9 mouse cellular contexts compared by ENCODE assay signal in genomic region chr2:84648369-84648768, GRCm38 (mm10). TPM values are rescaled to one million over a fixed set of nuclear protein-coding genes. Genes with fewer than 3 reads are reported as not detected.
DNase-seq lines count a peak whose midpoint lies in the region; ATAC-seq and TF ChIP-seq lines count a peak whose summit lies in the region.
"Had no signal": no experiment of that assay in that cellular context is flagged by ENCODE, and none has a peak within 500 bp of the region (broad histone marks: within the 10 kb centered on the region; RNA-seq: fewer than 3 reads in every experiment).

No protein-coding gene starts in this region.

- H3K4me2 ChIP-seq in embryonic facial prominence, embryonic 14.5 days (ENCODE audit: low read depth, low read length) = peak overlapping the region; percentile 70
- H3K4me2 ChIP-seq in limb, embryonic 11.5 days (ENCODE audit: low read depth, severe bottlenecking) = peak overlapping the region; percentile 34
- H3K4me2 ChIP-seq in neural tube, embryonic 15.5 days = peak overlapping the region; percentile 82

- H3K36me3 ChIP-seq in liver, adult 2 months (ENCODE audit: control insufficient read depth, insufficient read depth, low read length) = no peaks in the 10 kb centered on the region; the same call in 1 of the 2 replicates
- H3K36me3 ChIP-seq in embryonic facial prominence, embryonic 14.5 days (ENCODE audit: control insufficient read depth, insufficient read depth, low read length) = no peaks in the 10 kb centered on the region
- no peaks in the 10 kb centered on the region for H3K36me3 ChIP-seq in limb, embryonic 11.5 days (ENCODE audit: control insufficient read depth, insufficient read depth, low read length)
- H3K36me3 ChIP-seq in neural tube, embryonic 15.5 days = no peaks in the 10 kb centered on the region

- no peak for ATAC-seq in embryonic facial prominence, embryonic 14.5 days (ENCODE audit: low read depth)
- no peak for ATAC-seq in limb, embryonic 11.5 days (ENCODE audit: insufficient number of reproducible peaks, low FRiP score, low TSS enrichment, low read depth)
- ATAC-seq in neural tube, embryonic 15.5 days (ENCODE audit: low FRiP score) = peak; percentile 63

- 7% methylated on average over 6 of the region's 6 CpGs for WGBS in liver, adult 2 months
- 34% methylated on average over 6 of the region's 6 CpGs for WGBS in embryonic facial prominence, embryonic 14.5 days
- WGBS in limb, embryonic 11.5 days = 54% methylated on average over 6 of the region's 6 CpGs
- 10% methylated on average over 6 of the region's 6 CpGs for WGBS in neural tube, embryonic 15.5 days

- H3K4me1 ChIP-seq in liver, adult 2 months (ENCODE audit: control insufficient read depth, insufficient read depth, low read length) = peaks cover 20% of the 10 kb centered on the region
- H3K4me1 ChIP-seq in embryonic facial prominence, embryonic 14.5 days (ENCODE audit: control insufficient read depth, insufficient read depth, low read length) = peaks cover 8% of the 10 kb centered on the region; the same call in 1 of the 2 replicates
- no peaks in the 10 kb centered on the region for H3K4me1 ChIP-seq in limb, embryonic 11.5 days (ENCODE audit: control insufficient read depth, insufficient read depth, low read length)
- peaks cover 18% of the 10 kb centered on the region for H3K4me1 ChIP-seq in neural tube, embryonic 15.5 days

- peak overlapping the region; percentile 40 for H3K9ac ChIP-seq in liver, adult 2 months (ENCODE audit: low read depth, low read length)
- H3K9ac ChIP-seq in embryonic facial prominence, embryonic 14.5 days (ENCODE audit: low read depth, low read length) = peak overlapping the region; percentile 72
- no peak overlapping the region for H3K9ac ChIP-seq in limb, embryonic 11.5 days (ENCODE audit: low read length)
- H3K9ac ChIP-seq in neural tube, embryonic 15.5 days (replicated peaks) = peak overlapping the region; percentile 62

- no peaks in the 10 kb centered on the region for H3K27me3 ChIP-seq in liver, adult 2 months (ENCODE audit: control insufficient read depth, insufficient read depth, low read length)
- no peaks in the 10 kb centered on the region for H3K27me3 ChIP-seq in embryonic facial prominence, embryonic 14.5 days (replicated peaks; ENCODE audit: control insufficient read depth, insufficient read depth, low read length)
- no peaks in the 10 kb centered on the region for H3K27me3 ChIP-seq in limb, embryonic 11.5 days (ENCODE audit: control insufficient read depth, insufficient read depth, low read length)
- no peaks in the 10 kb centered on the region for H3K27me3 ChIP-seq in neural tube, embryonic 15.5 days (replicated peaks)

- H3K4me3 ChIP-seq in liver, adult 2 months (ENCODE audit: insufficient read depth, low read depth, low read length) = peak overlapping the region; percentile 41
- H3K4me3 ChIP-seq in embryonic facial prominence, embryonic 14.5 days (ENCODE audit: low read depth, low read length) = peak overlapping the region; percentile 55
- H3K4me3 ChIP-seq in limb, embryonic 11.5 days (ENCODE audit: low read depth, low read length) = no peak overlapping the region
- peak overlapping the region; percentile 50 for H3K4me3 ChIP-seq in neural tube, embryonic 15.5 days (replicated peaks)

- TF ChIP-seq CTCF in liver, adult 2 months (IDR thresholded peaks at IDR 0.05; ENCODE audit: low read depth, low read length) = no peak

- no peak overlapping the region for H3K27ac ChIP-seq in liver, adult 2 months (replicated peaks; ENCODE audit: insufficient read depth, low read depth, low read length)
- H3K27ac ChIP-seq in embryonic facial prominence, embryonic 14.5 days (replicated peaks; ENCODE audit: low read depth, low read length) = no peak overlapping the region
- no peak overlapping the region for H3K27ac ChIP-seq in limb, embryonic 11.5 days (replicated peaks; ENCODE audit: low read depth, low read length)
- H3K27ac ChIP-seq in neural tube, embryonic 15.5 days (replicated peaks) = peak overlapping the region; percentile 76

- H3K9me3 ChIP-seq in embryonic facial prominence, embryonic 14.5 days (ENCODE audit: control insufficient read depth, low read length) = no peaks in the 10 kb centered on the region
- no peaks in the 10 kb centered on the region for H3K9me3 ChIP-seq in limb, embryonic 11.5 days (ENCODE audit: control insufficient read depth, low read length)
- no peaks in the 10 kb centered on the region for H3K9me3 ChIP-seq in neural tube, embryonic 15.5 days (replicated peaks)

- no peak for DNase-seq in liver, adult 2 months (ENCODE audit: extremely low read depth, low read depth, low spot score)
- DNase-seq in liver = no peak
- no peak for DNase-seq in embryonic facial prominence, embryonic 14.5 days (ENCODE audit: low spot score)
- no peak for DNase-seq in limb, embryonic 11.5 days (ENCODE audit: low spot score)
- DNase-seq in layer of hippocampus, adult 8-10 months (ENCODE audit: low spot score in 2 of 2) = no peak
- no peak for DNase-seq in adrenal gland, postnatal 10 days
- no peak for DNase-seq in urinary bladder, postnatal 10 days (ENCODE audit: low spot score)
- DNase-seq: adrenal gland, postnatal 14 days had no signal

- H3K79me2 ChIP-seq in liver, adult 2 months (ENCODE audit: control insufficient read depth, insufficient read depth, low read length) = peaks cover 24% of the 10 kb centered on the region

- TF ChIP-seq POLR2A in liver, adult 2 months (IDR thresholded peaks at IDR 0.05; ENCODE audit: extremely low read depth, insufficient read depth, low read length) = no peak

RNA-seq across cellular contexts. Expression of gene Ctnnd1, which starts 2.2 kb away (rescaled TPM):
- 47.4 and 53.2 TPM in 2 replicates for total RNA-seq in liver, adult 2 months (2014; rRNA removed)
- 29.7 and 31.4 TPM in 2 replicates for polyA plus RNA-seq in liver, adult 2 months (2012; rRNA removed)
- 48.9 and 49.0 TPM in 2 replicates for polyA plus RNA-seq in embryonic facial prominence, embryonic 14.5 days (2014; fragmentation: Nextera tagmentation; extraction: Ambion mirVana)
- 35.2 and 38.7 TPM in 2 replicates for polyA plus RNA-seq in limb, embryonic 11.5 days (2014; fragmentation: Nextera tagmentation; extraction: Ambion mirVana)
- polyA plus RNA-seq in neural tube, embryonic 15.5 days (2015; fragmentation: Nextera tagmentation; extraction: Ambion mirVana) = 27.5 and 27.6 TPM in 2 replicates
- 10 to 100 TPM; 51.9 to 56.8 (median 53.1) TPM for total RNA-seq in layer of hippocampus, adult 8-10 months (2022)
- total RNA-seq in adrenal gland, postnatal 10 days (2021) = 100 to 1,000 TPM; 112 to 126 TPM

RNA-seq across cellular contexts. Expression of gene Btbd18, which starts 10.5 kb away (rescaled TPM):
- 0.07 TPM in 1 of 2 replicates, not detected in the other for total RNA-seq in liver, adult 2 months (2014; rRNA removed)
- polyA plus RNA-seq in liver, adult 2 months (2012; rRNA removed) = not detected in 2 replicates
- 0.14 TPM in 1 of 2 replicates, not detected in the other for polyA plus RNA-seq in embryonic facial prominence, embryonic 14.5 days (2014; fragmentation: Nextera tagmentation; extraction: Ambion mirVana)
- polyA plus RNA-seq in limb, embryonic 11.5 days (2014; fragmentation: Nextera tagmentation; extraction: Ambion mirVana) = 0.09 and 0.37 TPM in 2 replicates
- 0.28 and 0.36 TPM in 2 replicates for polyA plus RNA-seq in neural tube, embryonic 15.5 days (2015; fragmentation: Nextera tagmentation; extraction: Ambion mirVana)
- total RNA-seq in layer of hippocampus, adult 8-10 months (2022) = not detected
- under 1 TPM in 1 of 2 experiments, not detected in 1; 0.15 TPM for total RNA-seq in adrenal gland, postnatal 10 days (2021)
- total RNA-seq: adrenal gland, postnatal 14 days had no signal

RNA-seq across cellular contexts. Expression of gene Selenoh, which starts 22.2 kb away (rescaled TPM):
- 19.2 and 27.3 TPM in 2 replicates for total RNA-seq in liver, adult 2 months (2014; rRNA removed)
- polyA plus RNA-seq in liver, adult 2 months (2012; rRNA removed) = 18.8 and 19.6 TPM in 2 replicates
- polyA plus RNA-seq in embryonic facial prominence, embryonic 14.5 days (2014; fragmentation: Nextera tagmentation; extraction: Ambion mirVana) = 237 and 272 TPM in 2 replicates
- polyA plus RNA-seq in limb, embryonic 11.5 days (2014; fragmentation: Nextera tagmentation; extraction: Ambion mirVana) = 485 and 509 TPM in 2 replicates
- 189 and 204 TPM in 2 replicates for polyA plus RNA-seq in neural tube, embryonic 15.5 days (2015; fragmentation: Nextera tagmentation; extraction: Ambion mirVana)
- total RNA-seq in layer of hippocampus, adult 8-10 months (2022) = 10 to 100 TPM; 24.1 to 33.6 (median 28.4) TPM
- 10 to 100 TPM; 55.4 to 67.6 TPM for total RNA-seq in adrenal gland, postnatal 10 days (2021)

RNA-seq across cellular contexts. Expression of gene Gm28635, which starts 29.5 kb away (rescaled TPM):
- not detected in 2 replicates for total RNA-seq in liver, adult 2 months (2014; rRNA removed)
- not detected in 2 replicates for polyA plus RNA-seq in liver, adult 2 months (2012; rRNA removed)
- not detected in 2 replicates for polyA plus RNA-seq in embryonic facial prominence, embryonic 14.5 days (2014; fragmentation: Nextera tagmentation; extraction: Ambion mirVana)
- polyA plus RNA-seq in limb, embryonic 11.5 days (2014; fragmentation: Nextera tagmentation; extraction: Ambion mirVana) = not detected in 2 replicates
- polyA plus RNA-seq in neural tube, embryonic 15.5 days (2015; fragmentation: Nextera tagmentation; extraction: Ambion mirVana) = not detected in 2 replicates
- 1 to 10 TPM in 3 of 4 experiments, not detected in 1; 1.5 to 5.7 (median 1.8) TPM for total RNA-seq in layer of hippocampus, adult 8-10 months (2022)
- not detected for total RNA-seq in adrenal gland, postnatal 10 days (2021)
- total RNA-seq: adrenal gland, postnatal 14 days had no signal

RNA-seq across cellular contexts. Expression of gene Med19, which starts 29.8 kb away (rescaled TPM):
- total RNA-seq in liver, adult 2 months (2014; rRNA removed) = 7.9 and 9.3 TPM in 2 replicates
- 5.5 and 5.6 TPM in 2 replicates for polyA plus RNA-seq in liver, adult 2 months (2012; rRNA removed)
- 28.4 and 28.8 TPM in 2 replicates for polyA plus RNA-seq in embryonic facial prominence, embryonic 14.5 days (2014; fragmentation: Nextera tagmentation; extraction: Ambion mirVana)
- 54.1 and 55.4 TPM in 2 replicates for polyA plus RNA-seq in limb, embryonic 11.5 days (2014; fragmentation: Nextera tagmentation; extraction: Ambion mirVana)
- polyA plus RNA-seq in neural tube, embryonic 15.5 days (2015; fragmentation: Nextera tagmentation; extraction: Ambion mirVana) = 52.7 and 53.0 TPM in 2 replicates
- total RNA-seq in layer of hippocampus, adult 8-10 months (2022) = 10 to 100 TPM; 29.0 to 33.4 (median 31.7) TPM
- total RNA-seq in adrenal gland, postnatal 10 days (2021) = 10 to 100 TPM; 18.3 to 19.5 TPM
